Comparison of ENCODE assay signal across 9 mouse cellular contexts in the genomic region with DNA sequence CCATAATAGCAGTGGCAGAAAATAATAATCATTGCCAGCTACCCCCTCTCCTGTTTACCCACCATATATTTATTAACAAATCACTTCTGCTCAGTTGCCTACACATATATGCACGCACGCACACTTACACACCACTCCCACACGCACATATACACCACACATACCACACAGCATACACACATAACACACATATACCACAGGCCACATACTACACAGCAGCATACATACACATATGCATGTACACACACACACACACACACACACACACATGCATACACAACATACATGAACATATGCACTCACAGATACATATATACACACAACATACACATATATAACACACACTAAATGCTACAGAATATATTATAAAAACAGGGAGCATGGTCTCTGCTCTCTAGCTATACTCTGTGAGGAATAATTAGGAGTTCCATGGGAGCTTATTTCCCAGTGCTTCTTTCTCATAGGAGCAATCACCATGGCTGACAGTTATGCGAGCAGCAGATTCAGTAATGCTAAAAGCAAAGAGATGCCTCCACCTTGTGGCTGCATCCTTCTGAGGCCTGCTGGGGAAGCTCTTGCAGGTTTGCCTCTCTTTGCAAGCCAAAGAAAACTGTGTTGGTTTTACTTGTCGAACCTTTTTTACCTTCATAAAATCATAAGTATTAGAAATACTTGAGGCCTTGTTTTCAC.
A peak's percentile ranks its signal among the peaks of the same experiment; 100 is the strongest.
DNase-seq lines count a peak whose midpoint lies in the region; ATAC-seq lines count a peak whose summit lies in the region.
"Had no signal": no experiment of that assay in that cellular context is flagged by ENCODE, and none has a peak within 500 bp of the region (broad histone marks: within the 10 kb centered on the region; RNA-seq: fewer than 3 reads in every experiment).

No protein-coding gene starts in this region.

- H3K27ac ChIP-seq in limb, embryonic 13.5 days = no peak overlapping the region
- H3K27ac ChIP-seq in limb, embryonic 10.5 days = no peak overlapping the region
- no peak overlapping the region for H3K27ac ChIP-seq in forebrain, embryonic 15.5 days (replicated peaks)
- H3K27ac ChIP-seq in midbrain, embryonic 14.5 days (replicated peaks; ENCODE audit: low read depth, low read length) = no peak overlapping the region

- no peaks in the 10 kb centered on the region for H3K36me3 ChIP-seq in limb, embryonic 13.5 days
- H3K36me3 ChIP-seq in limb, embryonic 10.5 days = no peaks in the 10 kb centered on the region
- no peaks in the 10 kb centered on the region for H3K36me3 ChIP-seq in forebrain, embryonic 15.5 days
- H3K36me3 ChIP-seq in midbrain, embryonic 14.5 days (ENCODE audit: control insufficient read depth, insufficient read depth, low read length) = no peaks in the 10 kb centered on the region

- no peak overlapping the region for H3K9ac ChIP-seq in limb, embryonic 13.5 days
- no peak overlapping the region for H3K9ac ChIP-seq in forebrain, embryonic 15.5 days (replicated peaks)
- no peak overlapping the region for H3K9ac ChIP-seq in midbrain, embryonic 14.5 days (replicated peaks; ENCODE audit: low read length)

- no peak overlapping the region for H3K4me3 ChIP-seq in limb, embryonic 13.5 days
- H3K4me3 ChIP-seq in limb, embryonic 10.5 days = no peak overlapping the region
- H3K4me3 ChIP-seq in forebrain, embryonic 15.5 days = no peak overlapping the region
- no peak overlapping the region for H3K4me3 ChIP-seq in midbrain, embryonic 14.5 days (replicated peaks; ENCODE audit: low read depth, low read length)
- H3K4me3 ChIP-seq: myocyte had no signal

- H3K9me3 ChIP-seq in limb, embryonic 13.5 days = no peaks in the 10 kb centered on the region
- H3K9me3 ChIP-seq in limb, embryonic 10.5 days (replicated peaks) = no peaks in the 10 kb centered on the region
- H3K9me3 ChIP-seq in forebrain, embryonic 15.5 days = no peaks in the 10 kb centered on the region
- no peaks in the 10 kb centered on the region for H3K9me3 ChIP-seq in midbrain, embryonic 14.5 days (ENCODE audit: control insufficient read depth, low read length)

- DNase-seq in frontal cortex, postnatal 14 days (ENCODE audit: low spot score in 2 of 2) = no peak
- DNase-seq in limb, embryonic 10.5 days (ENCODE audit: low spot score) = no peak
- DNase-seq in midbrain, embryonic 14.5 days = peak; percentile 80
- no peak for DNase-seq in urinary bladder, adult 18-20 months (ENCODE audit: low spot score in 2 of 2)
- no peak for DNase-seq in layer of hippocampus, adult 8-10 months (ENCODE audit: low spot score in 2 of 2)

- peak; percentile 60 for ATAC-seq in frontal cortex, adult (ENCODE audit: low TSS enrichment)
- ATAC-seq in limb, embryonic 13.5 days (ENCODE audit: low FRiP score, low read depth) = peak; percentile 28; the same call in 1 of the 2 replicates
- peak; percentile 21; the same call in 1 of the 2 replicates for ATAC-seq in forebrain, embryonic 15.5 days (replicated peaks)
- ATAC-seq in midbrain, embryonic 14.5 days (ENCODE audit: low FRiP score, low TSS enrichment) = no peak

- H3K4me1 ChIP-seq in limb, embryonic 13.5 days = no peaks in the 10 kb centered on the region
- no peaks in the 10 kb centered on the region for H3K4me1 ChIP-seq in limb, embryonic 10.5 days
- peaks cover 20% of the 10 kb centered on the region for H3K4me1 ChIP-seq in forebrain, embryonic 15.5 days
- H3K4me1 ChIP-seq in midbrain, embryonic 14.5 days (ENCODE audit: control insufficient read depth, insufficient read depth, low read length) = peaks cover 8% of the 10 kb centered on the region; the same call in 1 of the 2 replicates

- no peaks in the 10 kb centered on the region for H3K27me3 ChIP-seq in limb, embryonic 13.5 days
- no peaks in the 10 kb centered on the region for H3K27me3 ChIP-seq in limb, embryonic 10.5 days (ENCODE audit: low read depth, poor library complexity, severe bottlenecking)
- no peaks in the 10 kb centered on the region for H3K27me3 ChIP-seq in forebrain, embryonic 15.5 days
- no peaks in the 10 kb centered on the region for H3K27me3 ChIP-seq in midbrain, embryonic 14.5 days (ENCODE audit: control insufficient read depth, insufficient read depth, low read length)

- H3K4me2 ChIP-seq in limb, embryonic 13.5 days (replicated peaks) = no peak overlapping the region
- no peak overlapping the region for H3K4me2 ChIP-seq in forebrain, embryonic 15.5 days (replicated peaks)
- H3K4me2 ChIP-seq in midbrain, embryonic 14.5 days (ENCODE audit: low read length) = no peak overlapping the region

- WGBS in limb, embryonic 13.5 days = 75% methylated on average over 5 of the region's 5 CpGs
- 83% methylated on average over 5 of the region's 5 CpGs for WGBS in limb, embryonic 10.5 days
- 81% methylated on average over 5 of the region's 5 CpGs for WGBS in forebrain, embryonic 15.5 days
- WGBS in midbrain, embryonic 14.5 days = 81% methylated on average over 5 of the region's 5 CpGs
